Mouse (Mus musculus) monocyte, adult 2 months (primary cell): ENCODE data around the gene Grm8.

Experiments used
- DNase-seq, 2 experiments: peaks; one replicate each; pipeline ENCODE4 v3.0.0; 2022; ENCODE audit warnings: low spot score in 2 of 2, low read depth in 1 of 2

Gene Grm8

GRCm38 (mm10) chr6:27646503-27646902, 488.5 kb downstream of the Grm8 start:
- DNase-seq: no peak

- no peak for DNase-seq
These were observed 489.9 kb downstream of the Grm8 start for GRCm38 (mm10) chr6:27645054-27645453.

GRCm38 (mm10) chr6:27635898-27636297, 499.1 kb downstream of the Grm8 start:
- no peak for DNase-seq

- DNase-seq: no peak
These were observed 517.5 kb downstream of the Grm8 start for GRCm38 (mm10) chr6:27617472-27617871.

DNA sequence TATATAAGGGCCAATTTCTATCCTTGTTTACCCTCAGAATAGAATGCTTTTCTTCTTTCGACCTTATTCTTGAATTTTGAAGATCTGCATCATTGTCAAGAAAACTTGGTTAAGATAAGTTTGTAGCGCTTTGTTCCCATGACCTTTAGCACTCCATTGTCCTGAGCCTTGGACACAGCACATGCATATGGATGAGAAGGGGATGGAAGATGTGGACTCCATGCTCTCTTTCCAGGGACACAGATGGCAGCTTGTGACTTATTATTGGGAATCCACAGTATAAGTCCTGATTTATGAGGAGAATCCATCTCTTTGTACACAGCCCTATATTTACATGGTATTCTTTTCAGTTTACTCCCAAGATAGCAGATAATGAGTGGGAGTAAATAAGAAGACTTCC, 554.5 kb downstream of the Grm8 start:
- DNase-seq: no peak

DNA sequence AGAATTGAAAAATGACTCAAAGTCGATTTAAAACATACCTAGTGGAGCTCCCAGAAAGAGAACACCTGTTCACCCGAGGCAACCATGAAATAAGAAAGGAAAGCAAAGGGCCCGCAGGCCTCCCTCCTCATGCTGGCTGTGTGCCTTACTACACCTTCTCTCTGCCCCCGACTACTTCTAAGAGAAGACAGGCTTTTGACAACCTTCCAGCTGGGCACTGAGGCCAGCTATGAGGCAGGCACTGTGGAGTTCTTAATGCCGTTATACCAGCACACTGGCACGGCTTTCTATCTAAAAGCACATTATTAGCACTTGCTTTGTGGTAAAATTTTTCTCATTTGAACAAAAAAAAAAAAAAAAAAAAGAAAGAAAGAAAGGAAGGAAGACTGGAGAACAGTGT, 589.5 kb downstream of the Grm8 start:
- DNase-seq: no peak

DNA sequence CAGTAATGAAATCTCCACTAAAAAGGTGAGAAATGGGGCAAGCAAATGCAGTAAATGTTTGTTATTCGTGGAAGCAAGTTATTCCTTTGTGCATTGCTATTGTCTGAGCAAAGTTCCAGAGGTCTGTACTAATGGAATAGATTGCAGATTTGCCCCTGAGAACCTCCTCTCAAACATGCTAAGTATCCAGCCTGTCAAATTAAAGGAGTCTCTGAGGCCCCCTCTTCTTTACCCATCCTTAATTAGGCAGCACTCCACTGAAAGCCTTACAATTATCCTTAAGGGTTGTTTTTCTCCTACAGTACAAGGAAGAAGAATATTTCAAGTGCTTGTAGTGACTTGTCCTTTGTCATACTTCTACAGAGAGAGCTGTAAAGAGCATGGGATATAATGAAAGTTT, 617.4 kb downstream of the Grm8 start:
- DNase-seq: no peak

DNA sequence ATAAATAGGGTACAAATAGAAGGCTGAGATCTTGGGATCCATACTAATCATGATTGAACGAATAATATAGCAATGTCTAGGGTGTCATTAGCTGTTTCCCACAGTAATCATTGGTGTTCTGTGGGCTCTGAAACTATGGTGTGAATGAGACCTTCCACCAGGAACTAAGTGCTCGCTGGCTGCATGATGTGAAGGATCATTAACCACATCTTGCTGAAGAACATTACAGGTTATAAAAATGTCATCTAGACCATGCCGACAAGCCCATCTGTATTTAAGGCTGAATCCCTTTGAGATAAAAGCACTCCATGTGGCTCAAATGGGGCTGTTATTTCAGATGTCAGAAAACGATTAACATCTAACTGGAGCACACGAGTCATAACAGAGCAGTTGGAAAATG, 674.0 kb downstream of the Grm8 start:
- DNase-seq: no peak

- DNase-seq: no peak
These were observed 726.5 kb downstream of the Grm8 start for GRCm38 (mm10) chr6:27408473-27408872.

DNA sequence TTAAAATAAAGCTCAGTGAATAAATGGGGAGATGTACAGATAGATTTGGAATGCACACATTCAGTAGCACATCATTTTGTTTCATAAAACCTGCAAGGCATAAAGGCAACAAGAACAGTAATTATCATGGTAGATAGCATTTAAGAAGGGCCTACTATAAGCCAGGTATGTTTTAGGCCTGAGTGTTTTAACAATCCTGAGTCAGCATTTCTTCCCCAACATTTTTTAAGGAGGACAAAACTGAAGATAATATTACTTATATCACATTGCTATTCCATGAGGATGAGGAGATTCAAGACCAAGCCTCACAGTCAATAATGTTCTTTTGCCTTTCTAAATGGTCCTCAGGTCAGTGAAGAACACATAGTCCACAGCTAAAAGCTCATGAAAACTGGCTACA, 762.6 kb downstream of the Grm8 start:
- no peak for DNase-seq

DNA sequence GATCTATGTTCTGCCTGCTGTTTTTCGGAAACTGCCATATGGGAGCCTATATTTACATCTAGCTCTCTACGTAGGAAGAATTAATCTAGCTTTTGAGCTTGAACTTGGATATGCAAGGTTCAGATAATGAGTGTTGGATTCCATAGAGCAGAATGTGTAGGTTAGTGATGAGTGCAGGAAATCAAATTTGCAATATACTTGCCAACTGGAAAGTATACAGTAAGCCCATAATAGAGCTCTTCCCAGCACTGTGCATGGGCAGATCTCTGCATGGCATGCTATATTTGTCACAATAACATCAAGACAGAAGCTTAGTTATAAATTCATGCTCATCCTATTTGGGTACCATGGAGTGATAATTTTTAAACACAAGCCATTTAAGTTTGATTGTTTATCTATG, 763.9 kb downstream of the Grm8 start:
- DNase-seq: no peak

GRCm38 (mm10) chr6:27363775-27364174, 771.2 kb downstream of the Grm8 start:
- no peak for DNase-seq

DNA sequence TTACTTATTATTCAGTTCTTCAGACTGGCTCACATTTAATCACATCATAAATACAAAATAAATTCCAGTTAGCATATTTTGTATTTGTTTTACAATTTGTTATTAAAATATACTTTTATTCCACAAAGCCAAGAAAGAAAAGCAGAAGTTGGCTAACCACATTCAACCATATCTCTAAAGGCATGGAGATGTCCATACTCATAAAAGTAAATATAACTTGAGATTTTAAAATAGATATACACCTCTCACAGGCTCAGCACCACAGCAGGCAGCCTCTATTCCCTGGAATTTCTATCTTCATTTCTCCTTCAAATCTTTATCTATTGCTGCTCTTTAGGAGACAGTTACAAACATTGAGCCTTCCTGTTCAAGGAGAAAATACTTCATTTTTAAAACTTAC, 774.5 kb downstream of the Grm8 start:
- no peak for DNase-seq

DNA sequence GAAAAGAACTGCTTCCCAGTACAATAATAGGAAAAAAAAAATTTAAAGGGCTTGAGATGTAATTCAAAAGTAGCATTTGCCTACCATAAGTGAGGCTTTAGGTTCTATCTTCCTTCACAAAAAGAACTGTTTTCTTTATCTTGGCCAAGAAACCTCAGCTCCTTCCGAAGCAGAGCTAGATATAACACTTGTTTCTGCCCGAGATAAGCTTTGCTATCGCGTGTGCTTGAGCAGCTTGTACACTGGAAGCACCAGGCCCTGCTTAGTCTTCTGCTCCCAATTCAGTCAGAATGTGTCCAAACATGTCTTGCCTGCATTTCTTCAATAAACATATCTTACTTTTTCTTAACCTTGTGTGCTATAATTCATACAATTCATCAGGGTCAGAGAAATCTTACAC, 783.8 kb downstream of the Grm8 start:
- no peak for DNase-seq

DNA sequence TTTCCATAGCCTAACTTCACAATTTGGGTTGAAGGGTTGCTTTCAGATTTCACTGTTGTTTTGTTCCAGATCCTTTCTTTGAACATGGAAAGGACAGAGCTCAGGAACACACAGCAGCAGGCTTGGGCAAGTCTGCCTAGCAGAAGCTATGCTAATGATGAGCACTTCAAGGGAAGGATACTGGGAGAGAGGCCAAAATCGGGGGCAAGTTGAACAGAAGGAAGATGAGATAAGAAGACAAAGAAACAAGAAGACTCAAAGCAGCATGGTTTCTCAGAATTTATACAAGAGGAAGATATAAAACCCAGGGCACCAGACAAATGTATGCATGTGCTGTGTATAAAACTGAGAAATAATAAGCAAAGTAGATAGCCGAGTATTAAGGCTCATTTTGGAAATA, 786.7 kb downstream of the Grm8 start:
- DNase-seq: no peak

DNA sequence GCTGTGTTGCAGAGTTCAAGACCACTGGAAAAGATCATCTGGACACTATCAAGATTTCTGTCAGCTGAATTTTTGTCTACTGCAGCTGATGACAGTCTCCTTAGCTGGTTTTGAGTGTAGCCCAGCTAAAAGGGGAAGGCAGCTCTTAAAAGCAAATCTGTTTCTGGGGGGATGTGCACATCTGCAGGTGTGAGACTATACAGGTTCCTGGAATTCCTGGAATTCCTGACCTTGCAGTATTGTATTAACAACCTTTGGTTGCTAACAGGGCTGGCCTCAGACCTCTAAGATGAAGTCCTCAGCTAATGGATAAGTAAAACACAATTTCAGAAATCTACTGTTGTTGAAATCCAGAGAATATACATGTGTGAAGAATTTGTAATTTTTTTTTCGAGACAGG, 788.7 kb downstream of the Grm8 start:
- DNase-seq: no peak

- DNase-seq: no peak
These were observed 794.8 kb downstream of the Grm8 start for GRCm38 (mm10) chr6:27340131-27340530.

DNA sequence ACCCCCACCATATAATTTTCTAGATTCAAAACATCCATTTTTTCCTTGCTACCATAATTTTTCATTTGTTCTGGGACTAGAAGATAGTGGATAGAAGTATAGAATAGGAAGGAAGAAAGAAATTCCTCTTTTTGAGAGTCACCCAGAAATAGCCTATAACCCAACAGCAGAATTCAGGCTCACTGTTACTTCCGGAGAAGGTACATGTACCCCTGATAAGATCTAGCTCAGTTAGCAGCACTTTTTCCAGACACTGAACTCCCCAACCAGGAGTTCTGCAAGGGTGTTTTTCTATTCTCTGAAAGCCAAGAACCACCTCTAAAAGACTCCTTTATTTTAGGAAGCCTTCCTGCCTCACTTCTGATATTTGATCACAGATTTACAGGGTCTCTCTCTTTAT, 816.4 kb downstream of the Grm8 start:
- DNase-seq: no peak

DNA sequence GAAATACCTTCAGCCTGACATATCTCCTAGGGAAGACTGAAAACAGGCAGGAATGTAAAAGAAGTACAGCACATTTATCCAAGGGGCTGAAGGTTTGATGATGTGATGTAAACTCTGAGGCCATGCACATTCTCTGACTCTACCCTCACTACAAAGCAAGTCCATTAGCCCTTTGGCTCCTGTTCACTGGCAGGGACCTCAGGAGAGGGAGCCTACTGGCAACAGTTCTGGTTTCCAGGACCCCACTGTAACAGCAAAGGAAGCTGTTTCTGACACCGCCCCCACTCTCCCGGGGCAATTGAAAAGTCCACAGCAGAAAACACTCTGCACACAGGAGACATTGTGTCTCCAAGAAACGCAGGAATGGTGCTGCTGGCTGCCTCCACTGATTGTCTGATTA, 817.6 kb downstream of the Grm8 start:
- DNase-seq: no peak

GRCm38 (mm10) chr6:27316018-27316417, 819.0 kb downstream of the Grm8 start:
- DNase-seq: no peak

DNA sequence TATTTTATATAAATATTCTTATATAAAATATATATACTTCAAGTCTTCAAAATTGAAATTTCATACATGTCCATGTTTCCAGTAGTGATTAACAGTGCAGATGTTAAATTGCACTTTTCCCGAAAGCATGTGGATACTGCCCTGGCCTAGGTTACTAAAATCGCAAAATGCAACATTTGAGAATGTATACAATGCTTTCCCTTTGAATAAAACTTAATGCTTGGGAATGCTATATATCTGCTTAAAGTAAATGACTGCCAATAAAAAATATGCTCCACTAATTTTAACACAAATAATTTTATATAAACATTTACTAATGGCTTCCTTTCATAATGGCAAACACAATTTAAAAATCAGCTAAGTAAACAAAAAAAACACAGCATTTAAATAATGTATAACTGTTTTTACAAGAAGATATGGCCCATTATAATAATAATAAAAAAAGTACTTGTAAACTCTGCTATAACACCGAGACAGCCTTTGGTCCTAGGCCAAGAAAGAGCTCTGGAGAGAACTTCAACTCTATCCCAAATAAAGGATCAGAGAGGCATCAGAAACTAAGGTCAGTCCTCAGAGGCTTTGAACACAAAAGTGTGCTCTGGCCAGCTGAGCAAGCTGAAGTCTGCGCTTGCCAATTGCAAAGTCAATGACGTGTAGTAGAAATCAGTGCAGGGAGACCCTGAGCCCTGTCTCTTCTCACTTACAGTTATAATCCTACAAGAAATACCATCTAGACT, 820.5 kb downstream of the Grm8 start:
- DNase-seq: no peak

DNA sequence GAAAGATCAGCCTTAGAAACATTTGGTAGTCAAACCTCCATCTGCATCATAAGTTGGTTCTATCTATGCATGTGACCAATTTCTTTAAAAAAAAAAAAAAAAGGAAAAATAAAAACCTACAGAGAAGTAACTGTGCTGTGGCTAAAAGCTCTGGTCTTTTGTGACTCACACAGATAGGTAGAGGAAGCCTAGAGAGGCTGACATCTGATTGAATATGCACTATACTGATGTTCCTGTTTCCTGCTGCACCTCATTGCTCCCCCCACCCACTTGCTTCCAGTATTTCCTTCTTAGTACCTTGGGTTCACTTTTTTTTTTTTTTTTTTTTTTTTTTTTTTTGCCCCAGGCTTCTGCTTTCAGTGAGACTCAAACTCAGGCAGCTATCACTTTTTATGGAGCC, 824.6 kb downstream of the Grm8 start:
- DNase-seq: no peak

DNA sequence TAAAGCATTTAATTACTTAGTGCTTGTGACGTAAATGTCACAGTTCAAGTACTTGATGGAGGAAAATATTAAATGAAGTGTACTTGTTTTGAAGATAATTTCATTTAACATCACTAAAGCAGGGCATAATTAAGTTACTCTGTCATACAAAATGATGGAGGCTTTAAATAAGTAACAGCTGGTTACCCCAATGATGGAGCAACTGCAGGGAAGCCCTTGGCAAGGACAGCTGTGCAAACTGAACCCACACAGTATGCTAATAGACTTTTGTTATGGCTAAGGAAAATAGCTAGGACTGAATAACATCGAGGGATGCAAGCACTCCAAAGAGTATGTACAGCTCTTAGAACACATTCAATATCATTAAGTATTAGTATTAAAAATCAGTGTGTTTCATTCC, 829.6 kb downstream of the Grm8 start:
- DNase-seq: no peak

GRCm38 (mm10) chr6:27264972-27265371, 870.0 kb downstream of the Grm8 start:
- DNase-seq: no peak
